Mouse (Mus musculus): Measurements from ENCODE around the gene Atp5g3.

Atp5g3 gene

GRCm38 (mm10) chr2:73893473-73894270 lies 17.5 kb downstream of the Atp5g3 start:
- no peak for DNase-seq

DNA sequence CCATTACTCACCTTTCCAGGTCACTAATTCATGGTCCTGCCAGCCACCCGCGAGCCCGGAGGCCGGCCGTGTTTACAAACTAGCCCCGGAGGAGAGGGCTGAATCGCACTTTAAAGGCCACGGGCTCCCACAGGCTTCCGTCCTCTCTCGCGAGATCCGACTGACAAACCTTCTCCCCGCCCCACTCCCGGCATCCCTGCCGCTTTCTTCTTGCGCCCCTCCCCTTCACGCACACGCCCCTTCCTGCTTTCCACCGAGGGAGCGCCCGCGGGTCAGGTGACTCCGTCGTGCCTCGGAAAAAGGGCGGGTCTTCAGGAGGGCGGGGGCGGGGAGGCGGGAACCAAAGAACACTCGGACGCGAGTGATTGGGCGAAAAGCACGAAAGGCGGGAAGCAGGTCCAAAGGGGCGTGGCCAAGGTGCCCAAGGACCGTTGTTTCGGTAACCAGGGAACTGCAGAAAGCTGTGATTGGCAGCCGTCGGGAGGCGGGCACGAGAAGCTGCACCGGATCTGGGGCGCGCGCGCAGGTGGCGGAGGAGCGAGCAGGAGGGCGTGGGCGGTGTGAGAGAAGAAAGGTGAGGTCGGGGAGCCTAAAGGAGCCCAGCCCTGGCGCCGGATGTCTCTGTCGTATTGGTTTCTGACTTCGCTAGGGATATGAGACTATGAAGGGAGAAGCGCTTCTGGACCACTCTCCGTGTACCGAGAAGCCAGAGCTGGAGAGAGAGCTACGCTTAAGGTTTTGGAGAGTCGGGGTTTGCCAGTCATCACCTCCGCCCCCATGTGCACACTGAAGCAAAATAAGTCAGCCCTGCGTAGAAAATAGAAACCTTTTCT lies 18.4 kb downstream of the Atp5g3 start, which contains the start of gene Atf2:
Gene Atf2 (minus strand): TSS at position 176 of the 833 bp plus-strand sequence.
- DNase-seq, result peak; percentile 100

GRCm38 (mm10) chr2:73891701-73892463 lies 19.2 kb downstream of the Atp5g3 start:
- peak; percentile 37 for DNase-seq

- DNase-seq, result no peak
Measured at GRCm38 (mm10) chr2:73885997-73886396, 25.1 kb downstream of the Atp5g3 start.

GRCm38 (mm10) chr2:73877891-73878290 lies 33.2 kb downstream of the Atp5g3 start:
- no peak for DNase-seq

DNA sequence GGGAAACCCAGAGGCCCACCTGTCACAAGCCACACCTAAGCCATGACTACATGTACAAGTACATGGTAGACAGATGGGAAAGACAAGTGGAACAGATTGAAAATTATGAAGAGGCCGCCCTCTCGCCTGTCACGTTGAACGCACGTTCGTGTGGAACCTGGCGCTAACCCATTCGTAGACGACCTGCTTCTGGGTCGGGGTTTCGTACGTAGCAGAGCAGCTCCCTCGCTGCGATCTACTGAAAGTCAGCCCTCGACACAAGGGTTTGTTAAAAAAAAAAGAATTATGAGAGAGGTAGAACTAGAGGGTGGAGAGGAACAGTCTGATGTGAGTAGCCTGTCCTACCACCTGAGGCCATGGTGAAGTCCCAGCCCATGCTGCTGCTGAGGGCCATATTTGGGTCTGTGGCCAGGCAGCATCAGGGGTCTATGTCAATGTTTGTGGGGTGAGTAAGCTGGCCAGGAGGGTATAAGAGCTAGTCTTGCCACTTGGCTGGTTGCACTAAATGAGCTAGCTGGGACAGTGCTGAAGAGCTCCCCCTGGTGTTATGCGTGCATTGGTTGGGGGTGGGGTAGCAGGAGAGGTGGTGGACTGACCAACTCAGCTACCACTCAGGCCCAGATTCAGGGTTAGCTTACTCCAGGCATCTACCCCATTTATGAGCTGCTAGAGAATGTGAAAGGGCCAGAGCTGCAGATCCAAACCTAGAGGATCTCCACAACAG lies 43.2 kb downstream of the Atp5g3 start:
- peak; percentile 55 for DNase-seq

GRCm38 (mm10) chr2:73860046-73860624 lies 51.0 kb downstream of the Atp5g3 start:
- DNase-seq, result peak; percentile 3

Measured in lung, postnatal 36 days (tissue).